Mouse (Mus musculus) olfactory bulb, adult 2 months (tissue): Measurements from ENCODE around the gene C77080.

Source experiments
- CTCF ChIP-seq: fragments of 200-500 bp; IDR thresholded peaks from 2 replicates; pipeline ENCODE4 v1.5.1; 2012; ENCODE audit warnings: low read depth, mild to moderate bottlenecking, low read length, moderate library complexity; ENCODE audit not compliant: insufficient read depth
- POLR2A ChIP-seq: fragments of 200-500 bp; IDR thresholded peaks from 2 replicates; pipeline ENCODE4 v1.6.1; 2012; ENCODE audit warnings: mild to moderate bottlenecking, low read depth, low read length, moderate library complexity; ENCODE audit not compliant: insufficient read depth

DNA sequence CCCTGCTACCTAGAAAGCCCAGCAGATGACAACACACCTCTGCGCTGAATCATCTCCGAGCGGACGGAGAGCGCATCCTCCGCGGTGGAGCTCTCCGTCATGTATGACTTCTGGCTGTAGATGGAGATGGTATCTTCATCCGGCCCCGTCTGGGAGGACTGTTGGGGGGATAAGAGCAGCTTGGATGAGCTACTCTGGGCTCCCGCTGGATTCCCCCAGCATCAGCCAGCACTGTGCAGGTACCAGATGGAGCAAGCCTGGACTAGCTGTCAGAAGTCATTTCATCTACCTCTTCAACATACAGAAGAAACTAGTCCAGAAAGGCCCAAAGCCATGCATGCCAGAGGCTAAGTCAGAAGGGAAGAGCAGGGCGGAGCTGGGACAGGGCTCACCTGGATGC lies 35.9 kb downstream of the C77080 start:
- no peak for TF ChIP-seq CTCF
- TF ChIP-seq POLR2A = no peak
